Mouse (Mus musculus) kidney, adult 2 months (tissue): Measurements from ENCODE around the gene Hnrnpr.

Experiments
- CTCF ChIP-seq: fragments of 200-500 bp; conservative IDR thresholded peaks from 2 replicates; pipeline ENCODE4 v1.5.1; 2011; ENCODE audit warnings: low read depth, mild to moderate bottlenecking, control low read depth, low read length, moderate library complexity, mixed read lengths; ENCODE audit not compliant: insufficient read depth, insufficient read length
- POLR2A ChIP-seq: fragments of 200-500 bp; IDR thresholded peaks from one replicate; pipeline ENCODE4 v1.6.1; 2011; ENCODE audit warnings: low read depth, low read length, control low read depth

GRCm38 (mm10) chr4:136401806-136402205 is 91.1 kb downstream of the Hnrnpr start:
- no peak for TF ChIP-seq POLR2A
- no peak for TF ChIP-seq CTCF
